Mouse (Mus musculus): Measurements from ENCODE around the gene Nlrp6.

Gene Nlrp6

GRCm38 (mm10) chr7:140973396-140974165, 52.9 kb downstream of the Nlrp6 start:
- 41% methylated on average over 14 of the region's 14 CpGs for WGBS

- WGBS = 46% methylated on average over 9 of the region's 9 CpGs
Observed at GRCm38 (mm10) chr7:140974940-140975339, 54.2 kb downstream of the Nlrp6 start.

- 53% methylated on average over 3 of the region's 3 CpGs for WGBS
Observed at GRCm38 (mm10) chr7:140975465-140975864, 54.8 kb downstream of the Nlrp6 start.

- 91% methylated on average over 9 of the region's 9 CpGs for WGBS
Observed at GRCm38 (mm10) chr7:140976720-140977119, 56.0 kb downstream of the Nlrp6 start.

Data from cerebral cortex, adult 2 months (tissue).